Mouse (Mus musculus): ENCODE results near the gene Fbxl7. TPM values are rescaled to one million over a fixed set of nuclear protein-coding genes. Genes with fewer than 3 reads are reported as not detected.

Fbxl7 gene
- total and polyA plus RNA-seq, 2 experiments, result 0.70 to 1.8 TPM

- no peak overlapping the region for H3K9ac ChIP-seq (ENCODE audit: low read depth, low read length)
- TF ChIP-seq POLR2A (IDR thresholded peaks at IDR 0.05; ENCODE audit: extremely low read depth, insufficient read depth, low read length) (no peak), CTCF (IDR thresholded peaks at IDR 0.05; ENCODE audit: low read depth, low read length) (no peak)
- H3K36me3 ChIP-seq (ENCODE audit: control insufficient read depth, insufficient read depth, low read length), result no peaks in the 10 kb centered on the region
- no peak overlapping the region for H3K4me3 ChIP-seq (ENCODE audit: insufficient read depth, low read depth, low read length)
- no peak for DNase-seq (ENCODE audit: extremely low read depth, low read depth, low spot score)
- H3K27me3 ChIP-seq (ENCODE audit: control insufficient read depth, insufficient read depth, low read length), result peaks cover 5% of the 10 kb centered on the region
- H3K4me1 ChIP-seq (ENCODE audit: control insufficient read depth, insufficient read depth, low read length), result no peaks in the 10 kb centered on the region
- H3K27ac ChIP-seq (replicated peaks; ENCODE audit: insufficient read depth, low read depth, low read length), result no peak overlapping the region
- no peaks in the 10 kb centered on the region for H3K79me2 ChIP-seq (ENCODE audit: control insufficient read depth, insufficient read depth, low read length)
- 52% methylated on average over 4 of the region's 4 CpGs for WGBS
Measured at GRCm38 (mm10) chr15:26893136-26893535, 2.2 kb downstream of the Fbxl7 start.

DNA sequence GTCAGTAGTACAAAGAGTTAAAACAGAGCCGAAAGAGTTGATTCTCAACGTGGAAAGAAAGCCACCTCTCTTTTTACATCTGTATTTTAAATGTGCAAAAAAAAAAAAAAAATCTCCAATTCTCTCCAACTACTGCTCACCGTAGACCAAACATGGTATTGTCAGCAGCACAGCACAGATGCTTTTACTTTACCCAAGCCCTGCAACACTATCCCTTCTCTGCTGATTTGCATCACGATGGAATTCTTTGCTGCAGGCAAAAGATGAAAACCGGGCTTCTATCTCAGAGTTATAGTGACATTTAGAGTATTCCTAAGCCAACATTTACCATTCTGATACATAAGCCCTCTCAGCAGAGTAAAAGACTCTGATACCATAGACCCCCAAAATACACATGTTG is 5.4 kb downstream of the Fbxl7 start:
- no peak overlapping the region for H3K9ac ChIP-seq (ENCODE audit: low read depth, low read length)
- H3K27ac ChIP-seq (replicated peaks; ENCODE audit: insufficient read depth, low read depth, low read length), result no peak overlapping the region
- DNase-seq (ENCODE audit: extremely low read depth, low read depth, low spot score), result no peak
- TF ChIP-seq POLR2A (IDR thresholded peaks at IDR 0.05; ENCODE audit: extremely low read depth, insufficient read depth, low read length) (no peak), CTCF (IDR thresholded peaks at IDR 0.05; ENCODE audit: low read depth, low read length) (no peak)
- no peaks in the 10 kb centered on the region for H3K36me3 ChIP-seq (ENCODE audit: control insufficient read depth, insufficient read depth, low read length)
- 74% methylated on average over 5 of the region's 5 CpGs for WGBS
- H3K4me1 ChIP-seq (ENCODE audit: control insufficient read depth, insufficient read depth, low read length), result no peaks in the 10 kb centered on the region
- H3K27me3 ChIP-seq (ENCODE audit: control insufficient read depth, insufficient read depth, low read length), result peaks cover 1% of the 10 kb centered on the region; the same call in 1 of the 2 replicates
- no peaks in the 10 kb centered on the region for H3K79me2 ChIP-seq (ENCODE audit: control insufficient read depth, insufficient read depth, low read length)
- H3K4me3 ChIP-seq (ENCODE audit: insufficient read depth, low read depth, low read length), result no peak overlapping the region

DNA sequence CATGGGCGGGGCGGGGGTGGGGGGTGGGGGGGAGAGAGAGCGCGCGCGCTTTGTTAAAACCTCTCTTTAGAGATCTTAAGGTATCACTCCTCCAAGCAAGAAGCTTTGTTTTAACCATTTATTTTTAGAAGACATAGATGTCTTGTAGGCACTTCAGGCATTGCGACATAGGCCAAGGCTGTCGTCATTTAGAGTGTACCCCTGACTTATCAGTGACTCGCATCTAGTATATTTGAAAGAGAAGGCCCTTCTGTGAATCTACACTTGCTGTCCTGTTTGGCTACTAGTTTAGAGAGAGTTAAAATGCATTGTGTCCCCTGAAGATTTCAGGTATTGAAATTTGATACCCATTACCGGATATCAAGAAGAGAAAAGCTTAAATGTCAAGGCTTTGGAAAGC is 7.2 kb downstream of the Fbxl7 start:
- no peak for DNase-seq (ENCODE audit: extremely low read depth, low read depth, low spot score)
- Histone ChIP-seq H3K27ac (replicated peaks; ENCODE audit: insufficient read depth, low read depth, low read length) (no peak overlapping the region), H3K9ac (ENCODE audit: low read depth, low read length) (no peak overlapping the region), H3K4me1 (ENCODE audit: control insufficient read depth, insufficient read depth, low read length) (no peaks in the 10 kb centered on the region), H3K79me2 (ENCODE audit: control insufficient read depth, insufficient read depth, low read length) (no peaks in the 10 kb centered on the region), H3K4me3 (ENCODE audit: insufficient read depth, low read depth, low read length) (no peak overlapping the region), H3K27me3 (ENCODE audit: control insufficient read depth, insufficient read depth, low read length) (no peaks in the 10 kb centered on the region), H3K36me3 (ENCODE audit: control insufficient read depth, insufficient read depth, low read length) (no peaks in the 10 kb centered on the region)
- 71% methylated on average over 10 of the region's 10 CpGs for WGBS
- TF ChIP-seq CTCF (IDR thresholded peaks at IDR 0.05; ENCODE audit: low read depth, low read length), result no peak
- no peak for TF ChIP-seq POLR2A (IDR thresholded peaks at IDR 0.05; ENCODE audit: extremely low read depth, insufficient read depth, low read length)

GRCm38 (mm10) chr15:26885979-26886378 is 9.4 kb downstream of the Fbxl7 start:
- H3K27me3 ChIP-seq (ENCODE audit: control insufficient read depth, insufficient read depth, low read length), result no peaks in the 10 kb centered on the region
- TF ChIP-seq POLR2A (IDR thresholded peaks at IDR 0.05; ENCODE audit: extremely low read depth, insufficient read depth, low read length) (no peak), CTCF (IDR thresholded peaks at IDR 0.05; ENCODE audit: low read depth, low read length) (no peak)
- H3K79me2 ChIP-seq (ENCODE audit: control insufficient read depth, insufficient read depth, low read length), result no peaks in the 10 kb centered on the region
- H3K4me3 ChIP-seq (ENCODE audit: insufficient read depth, low read depth, low read length), result no peak overlapping the region
- H3K36me3 ChIP-seq (ENCODE audit: control insufficient read depth, insufficient read depth, low read length), result no peaks in the 10 kb centered on the region
- 78% methylated on average over 2 of the region's 2 CpGs for WGBS
- no peak for DNase-seq (ENCODE audit: extremely low read depth, low read depth, low spot score)
- H3K27ac ChIP-seq (replicated peaks; ENCODE audit: insufficient read depth, low read depth, low read length), result no peak overlapping the region
- no peaks in the 10 kb centered on the region for H3K4me1 ChIP-seq (ENCODE audit: control insufficient read depth, insufficient read depth, low read length)
- no peak overlapping the region for H3K9ac ChIP-seq (ENCODE audit: low read depth, low read length)

- H3K9ac ChIP-seq (ENCODE audit: low read depth, low read length), result no peak overlapping the region
- WGBS, result 85% methylated on average over 8 of the region's 8 CpGs
Measured at GRCm38 (mm10) chr15:26880212-26880956, 15.0 kb downstream of the Fbxl7 start.

GRCm38 (mm10) chr15:26875687-26876086 is 19.7 kb downstream of the Fbxl7 start:
- Histone ChIP-seq H3K79me2 (ENCODE audit: control insufficient read depth, insufficient read depth, low read length) (no peaks in the 10 kb centered on the region), H3K27ac (replicated peaks; ENCODE audit: insufficient read depth, low read depth, low read length) (no peak overlapping the region), H3K36me3 (ENCODE audit: control insufficient read depth, insufficient read depth, low read length) (no peaks in the 10 kb centered on the region), H3K4me1 (ENCODE audit: control insufficient read depth, insufficient read depth, low read length) (no peaks in the 10 kb centered on the region), H3K9ac (ENCODE audit: low read depth, low read length) (no peak overlapping the region), H3K27me3 (ENCODE audit: control insufficient read depth, insufficient read depth, low read length) (no peaks in the 10 kb centered on the region), H3K4me3 (ENCODE audit: insufficient read depth, low read depth, low read length) (no peak overlapping the region)
- TF ChIP-seq CTCF (IDR thresholded peaks at IDR 0.05; ENCODE audit: low read depth, low read length) (no peak), POLR2A (IDR thresholded peaks at IDR 0.05; ENCODE audit: extremely low read depth, insufficient read depth, low read length) (no peak)
- peak; percentile 3 for DNase-seq (ENCODE audit: extremely low read depth, low read depth, low spot score)
- 27% methylated on average over 4 of the region's 4 CpGs for WGBS

More at GRCm38 (mm10) chr15:26880212-26880956, 15.0 kb downstream of the Fbxl7 start:
- Histone ChIP-seq H3K27me3 (ENCODE audit: control insufficient read depth, insufficient read depth, low read length) (no peaks in the 10 kb centered on the region), H3K27ac (replicated peaks; ENCODE audit: insufficient read depth, low read depth, low read length) (no peak overlapping the region), H3K4me3 (ENCODE audit: insufficient read depth, low read depth, low read length) (no peak overlapping the region), H3K36me3 (ENCODE audit: control insufficient read depth, insufficient read depth, low read length) (no peaks in the 10 kb centered on the region), H3K4me1 (ENCODE audit: control insufficient read depth, insufficient read depth, low read length) (no peaks in the 10 kb centered on the region), H3K79me2 (ENCODE audit: control insufficient read depth, insufficient read depth, low read length) (no peaks in the 10 kb centered on the region)
- no peak for DNase-seq (ENCODE audit: extremely low read depth, low read depth, low spot score)
- TF ChIP-seq POLR2A (IDR thresholded peaks at IDR 0.05; ENCODE audit: extremely low read depth, insufficient read depth, low read length) (no peak), CTCF (IDR thresholded peaks at IDR 0.05; ENCODE audit: low read depth, low read length) (no peak)

Data from liver, adult 2 months (tissue).